Mouse (Mus musculus) bone marrow, adult 2 months (tissue): ENCODE measurements at regions not wholly inside any gene's neighbourhood (a gene's known extent, or its start where the extent isn't known, plus 50 kb on each side); places are given as distances from the start of the nearest gene placed in this dataset.

ENCODE experiments used
- CTCF ChIP-seq: fragments of 200-500 bp; IDR thresholded peaks from 2 replicates; pipeline ENCODE4 v1.5.1; 2011; ENCODE audit warnings: low read length, control low read depth; ENCODE audit not compliant: control insufficient read depth, insufficient read depth
- POLR2A ChIP-seq: fragments of 200-500 bp; IDR thresholded peaks from 2 replicates; pipeline ENCODE4 v1.6.1; 2011; ENCODE audit warnings: low read depth, mild to moderate bottlenecking, control low read depth, low read length, borderline replicate concordance; ENCODE audit not compliant: control insufficient read depth

GRCm38 (mm10) chr7:29601337-29601736 lies 82.9 kb upstream of the Sipa1l3 start:
- TF ChIP-seq CTCF: no peak
- no peak for TF ChIP-seq POLR2A
